Mouse (Mus musculus): ENCODE measurements around the gene Hoxc9.

Hoxc9 gene

DNA sequence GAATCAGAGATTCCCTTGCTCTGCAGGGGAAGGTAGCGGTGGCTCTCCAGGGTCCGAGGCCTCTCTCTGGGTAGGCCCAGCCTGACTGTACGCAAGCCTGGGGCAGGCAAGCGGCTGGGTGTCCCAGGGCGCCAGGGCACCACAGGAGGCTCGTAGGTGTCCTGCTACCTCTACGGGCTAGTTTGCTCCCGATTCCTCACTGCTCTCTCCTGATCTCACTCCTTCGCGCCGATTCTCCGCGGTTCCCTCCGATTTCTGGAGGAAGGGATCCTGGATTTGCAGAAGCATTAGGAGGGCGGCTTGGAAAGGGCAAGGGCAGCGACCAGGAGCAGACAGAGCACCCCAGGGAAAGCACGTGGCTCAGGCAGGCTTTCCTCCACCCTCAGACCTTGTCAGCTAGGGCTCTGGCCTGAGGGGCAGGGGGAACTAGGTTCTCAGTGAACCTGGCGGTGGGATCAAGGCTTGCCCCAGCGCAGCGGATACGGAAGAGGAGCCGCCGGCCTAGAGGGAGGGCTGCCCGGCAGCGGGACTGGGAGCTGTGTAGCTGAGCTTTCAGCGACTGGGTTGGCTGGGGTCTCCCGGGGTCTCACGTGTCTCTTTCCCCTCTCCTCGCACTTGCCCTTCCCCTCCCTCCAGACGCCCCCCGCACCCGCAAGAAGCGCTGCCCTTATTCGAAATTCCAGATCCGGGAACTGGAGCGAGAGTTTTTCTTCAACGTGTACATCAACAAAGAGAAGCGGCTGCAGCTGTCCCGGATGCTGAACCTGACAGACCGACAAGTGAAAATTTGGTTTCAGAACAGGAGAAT, 20.2 kb upstream of the Hoxc9 start:
- DNase-seq (ENCODE audit: low spot score in 2 of 2) = no peak

DNA sequence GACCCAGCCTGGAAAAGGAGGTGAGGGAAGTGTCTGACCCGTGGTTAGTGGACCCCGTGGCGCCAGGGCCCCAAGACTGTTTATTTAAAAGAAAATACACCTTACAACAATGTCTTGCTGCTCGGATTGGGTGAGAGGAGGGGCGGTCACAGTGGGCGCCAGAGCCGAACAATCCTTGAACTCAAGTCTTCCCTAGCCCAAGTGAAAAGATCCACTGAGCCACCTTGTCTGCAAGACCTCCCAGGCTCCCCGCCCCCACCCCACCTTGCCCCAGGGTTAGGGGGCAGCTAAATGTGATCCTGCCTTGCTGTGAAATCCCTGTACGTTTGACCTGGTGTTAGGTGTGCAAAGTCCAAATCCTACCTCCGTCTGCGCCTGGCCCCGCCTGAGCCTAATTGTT, 19.3 kb upstream of the Hoxc9 start:
- DNase-seq (ENCODE audit: low spot score in 2 of 2) = no peak

DNA sequence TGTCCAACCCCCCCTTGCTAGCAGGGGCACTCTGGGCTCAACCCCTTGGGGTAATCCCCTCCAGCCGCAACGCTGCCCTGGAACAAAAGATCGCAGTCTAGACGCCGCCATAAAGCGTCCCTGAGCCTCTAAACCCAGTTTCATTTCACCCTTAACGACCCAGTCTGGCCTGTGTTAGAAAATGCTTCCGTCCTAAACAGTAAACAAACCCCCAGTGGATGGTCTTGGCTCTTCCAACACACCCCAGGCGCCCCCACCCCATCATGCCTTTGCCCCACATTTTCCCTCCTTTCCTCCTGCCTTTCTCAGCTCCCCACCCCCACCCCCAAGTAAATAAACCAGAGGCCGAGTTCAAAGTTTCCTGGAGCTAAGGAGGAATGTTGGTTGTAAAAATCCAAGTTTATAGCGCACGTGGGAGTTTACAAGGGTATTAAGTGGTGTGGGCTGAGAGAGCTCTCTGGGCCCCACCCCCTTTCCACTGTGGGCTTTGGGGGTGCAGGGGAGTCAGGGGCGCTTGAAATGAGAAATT, 16.5 kb upstream of the Hoxc9 start:
- no peak for DNase-seq (ENCODE audit: low spot score in 2 of 2)

DNA sequence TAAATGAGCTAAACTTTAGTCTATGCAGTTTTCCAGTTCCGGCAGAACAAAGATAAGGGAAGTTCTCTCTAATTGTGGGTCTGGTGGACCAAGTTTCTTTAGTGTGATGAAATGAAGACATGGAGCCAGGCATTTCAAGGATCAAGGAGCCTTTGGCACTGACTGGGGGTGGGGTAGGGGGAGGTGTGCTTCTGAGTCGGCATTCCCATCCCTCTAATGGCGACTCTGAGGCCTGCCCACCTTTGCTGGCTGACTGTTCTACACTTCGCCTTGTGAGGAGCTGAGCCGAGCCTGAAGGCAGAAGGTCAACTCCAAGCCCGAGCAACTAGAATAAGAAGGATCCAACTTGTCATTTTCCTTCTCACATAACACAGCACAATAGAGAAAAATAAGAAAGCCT, 14.5 kb upstream of the Hoxc9 start:
- DNase-seq (ENCODE audit: low spot score in 2 of 2) = no peak

DNA sequence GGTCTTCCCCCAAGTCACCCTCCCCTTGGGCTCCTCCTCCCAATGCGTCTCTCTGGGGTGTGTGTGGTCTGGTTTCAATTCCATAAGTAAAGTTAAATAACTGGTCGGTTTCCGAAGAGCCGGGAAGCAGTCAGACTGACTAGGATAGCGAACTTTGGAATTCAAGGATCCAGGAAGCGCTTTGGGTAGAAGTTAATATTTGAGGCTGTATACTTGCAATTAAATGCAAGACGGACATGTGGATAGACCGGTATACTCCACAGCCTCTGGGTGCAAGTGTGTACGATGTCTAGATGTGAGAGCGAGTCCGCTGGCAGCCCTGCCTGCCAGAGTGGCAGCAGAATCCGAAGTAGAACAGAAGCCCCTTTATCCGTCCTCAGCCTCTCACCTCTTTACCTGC, 13.7 kb upstream of the Hoxc9 start:
- DNase-seq (ENCODE audit: low spot score in 2 of 2) = no peak

DNA sequence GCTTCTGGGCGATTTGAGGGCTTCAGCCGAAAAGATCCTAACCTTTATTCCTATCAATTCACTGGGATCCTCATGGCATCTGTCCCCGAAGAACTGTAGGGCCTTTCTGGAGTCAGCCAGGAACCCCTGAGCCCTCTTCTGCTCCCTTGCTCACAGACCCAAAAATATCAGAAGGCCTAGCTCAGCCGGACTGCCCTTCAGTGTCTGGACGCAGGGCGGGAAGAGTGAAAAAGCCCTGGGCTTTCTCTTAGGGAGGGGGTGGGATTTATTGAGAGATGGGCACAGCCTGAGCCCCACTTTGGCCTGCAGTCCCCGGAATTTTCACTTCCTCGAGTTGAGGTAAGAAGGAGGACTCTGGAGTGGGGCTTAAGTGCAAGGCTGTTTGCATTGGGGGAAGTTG, 13.0 kb upstream of the Hoxc9 start:
- no peak for DNase-seq (ENCODE audit: low spot score in 2 of 2)

DNA sequence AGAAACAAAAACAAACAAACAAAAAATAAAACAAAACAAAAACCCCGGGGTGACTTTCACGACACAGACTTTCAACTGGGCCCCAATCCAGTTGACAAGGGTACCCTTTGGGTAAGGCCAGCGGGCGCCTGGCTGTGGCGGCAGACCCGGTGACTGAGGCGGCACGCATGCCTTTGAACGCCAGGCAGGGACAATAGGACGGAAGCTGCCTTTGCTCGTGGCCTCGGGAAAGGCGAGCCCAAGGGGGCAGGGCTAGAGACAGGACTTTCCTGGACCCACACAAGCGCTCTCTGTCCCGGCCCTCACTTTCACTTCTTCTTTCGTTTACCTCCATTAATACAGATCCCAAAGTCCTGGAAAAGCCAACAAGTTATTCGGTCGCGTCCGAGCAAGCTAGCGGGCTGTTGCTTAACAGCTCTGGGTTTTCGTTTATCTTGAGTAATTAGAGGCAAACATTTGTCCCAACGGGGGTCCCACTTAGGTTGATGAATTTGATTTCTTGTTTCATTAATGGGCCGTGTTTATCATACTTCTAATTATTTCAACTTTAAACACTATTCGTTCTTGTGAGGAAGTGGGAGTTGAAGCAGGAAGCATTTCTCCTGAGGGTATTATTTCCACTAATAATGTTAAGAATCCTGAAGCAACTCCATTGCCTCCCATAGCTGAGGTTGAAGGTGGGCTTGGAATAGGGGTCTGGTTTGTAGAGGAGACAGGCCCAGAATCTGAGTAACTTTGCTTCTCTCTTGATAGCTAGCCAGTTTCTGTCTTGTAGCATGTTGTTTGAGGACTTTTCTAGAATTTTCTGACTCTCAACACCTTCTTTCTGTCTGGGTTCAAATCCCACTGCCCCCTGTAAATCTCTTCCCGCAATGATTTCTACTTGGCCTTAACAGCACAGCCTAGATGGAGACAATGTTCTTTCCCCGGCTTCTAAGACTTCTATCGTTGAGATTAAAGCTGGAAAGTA, 12.3 kb upstream of the Hoxc9 start:
- no peak for DNase-seq (ENCODE audit: low spot score in 2 of 2)

DNA sequence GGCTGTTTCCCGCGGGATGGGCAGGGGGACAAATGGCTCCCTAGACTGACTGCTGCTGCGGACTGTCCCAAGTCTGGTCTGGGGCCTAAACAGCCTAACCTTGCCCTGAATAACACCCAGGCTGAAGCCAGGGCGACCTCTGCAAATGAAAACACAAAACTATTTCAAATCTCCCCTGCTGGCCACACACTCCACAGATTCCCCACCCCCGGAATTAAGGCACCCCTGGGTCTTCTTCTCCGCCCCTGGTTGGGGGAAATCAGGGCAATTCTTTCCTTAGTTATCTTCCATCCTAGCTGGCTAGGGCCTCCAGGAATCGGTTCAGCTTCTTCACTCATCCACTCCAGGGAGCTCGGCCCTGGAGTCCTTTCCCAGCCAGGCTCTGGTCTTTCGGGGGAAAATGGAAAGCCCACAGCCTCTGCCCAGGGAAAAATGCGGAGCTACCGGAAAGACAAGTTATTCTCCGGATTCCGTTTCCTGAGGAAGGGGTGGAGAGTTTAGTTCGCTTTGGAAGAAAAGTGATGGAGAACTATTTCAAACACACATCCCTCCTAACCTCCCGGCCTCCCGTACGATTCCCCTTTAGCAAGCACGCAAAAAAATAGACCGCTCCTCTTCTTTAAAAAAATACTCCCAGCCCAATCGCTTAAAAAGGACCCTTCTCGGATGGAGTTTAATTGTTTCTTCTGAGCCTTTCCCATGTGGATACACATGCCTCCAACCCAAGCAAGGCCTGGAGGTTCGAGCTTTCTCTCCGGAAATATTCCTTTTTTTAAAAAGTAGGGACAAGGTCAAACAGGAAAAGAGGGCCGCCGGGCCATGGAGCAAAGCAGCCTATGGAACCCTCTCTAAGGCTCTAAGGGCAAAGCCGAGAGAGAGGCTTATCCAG, 11.0 kb upstream of the Hoxc9 start:
- no peak for DNase-seq (ENCODE audit: low spot score in 2 of 2)

DNA sequence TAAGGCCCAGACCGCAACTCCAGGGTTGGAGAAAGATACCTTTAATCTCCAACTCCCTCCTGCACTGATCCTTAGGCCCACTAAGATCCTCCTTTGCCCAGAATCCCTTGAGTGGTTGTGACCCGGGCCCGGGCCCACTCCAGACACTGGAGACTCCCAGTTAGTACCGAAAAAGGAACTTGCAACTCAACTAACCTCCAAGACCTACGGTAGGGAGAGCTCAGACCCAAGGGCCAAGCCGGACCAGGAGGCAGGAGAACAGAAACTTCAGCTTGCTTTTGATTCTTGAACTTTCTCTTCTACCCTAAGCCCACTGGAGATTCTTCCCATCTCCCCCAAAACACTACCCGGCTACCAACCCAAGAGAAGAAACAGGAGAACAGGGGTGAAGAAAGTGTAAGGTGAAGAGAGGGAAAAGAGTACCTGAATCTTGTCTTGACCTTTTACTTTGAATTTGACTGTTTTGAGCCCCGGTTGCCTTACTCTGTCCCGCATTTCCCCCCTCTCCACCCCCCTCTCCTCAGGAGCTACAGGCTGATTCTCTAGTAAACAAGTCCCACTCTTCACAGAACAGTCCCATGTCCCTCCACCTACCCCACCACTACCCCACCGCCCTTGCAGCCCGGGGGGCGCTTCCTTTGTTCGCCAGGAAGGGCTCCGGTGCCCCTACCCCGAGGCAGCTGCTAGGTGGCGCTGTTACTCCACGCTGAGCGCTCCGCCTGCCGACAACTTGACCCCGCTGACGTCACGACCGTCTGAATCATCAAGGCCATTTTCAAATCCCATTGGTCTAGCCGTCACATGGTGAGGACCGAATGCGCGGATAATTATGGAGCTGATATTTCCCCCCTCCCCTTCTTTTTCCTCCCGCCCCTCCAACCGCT, 10.1 kb upstream of the Hoxc9 start:
- no peak for DNase-seq (ENCODE audit: low spot score in 2 of 2)

DNA sequence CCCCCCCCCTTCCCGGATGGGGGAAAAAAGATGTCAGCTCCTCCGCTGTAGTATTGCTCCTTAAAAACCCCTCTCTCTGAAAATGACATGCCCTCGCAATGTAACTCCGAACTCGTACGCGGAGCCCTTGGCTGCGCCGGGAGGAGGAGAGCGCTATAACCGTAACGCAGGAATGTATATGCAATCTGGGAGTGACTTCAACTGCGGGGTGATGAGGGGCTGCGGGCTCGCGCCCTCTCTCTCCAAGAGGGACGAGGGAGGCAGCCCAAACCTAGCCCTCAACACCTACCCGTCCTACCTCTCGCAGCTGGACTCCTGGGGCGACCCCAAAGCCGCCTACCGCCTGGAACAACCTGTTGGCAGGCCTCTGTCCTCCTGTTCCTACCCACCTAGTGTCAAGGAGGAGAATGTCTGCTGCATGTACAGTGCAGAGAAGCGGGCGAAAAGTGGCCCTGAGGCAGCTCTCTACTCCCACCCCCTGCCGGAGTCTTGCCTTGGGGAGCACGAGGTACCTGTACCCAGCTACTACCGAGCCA, 9.4 kb upstream of the Hoxc9 start, which contains the start of gene Hoxc10:
Hoxc10 (plus strand) TSS at position 21 of the 536 bp plus-strand sequence.
- DNase-seq (ENCODE audit: low spot score in 2 of 2) = no peak

DNA sequence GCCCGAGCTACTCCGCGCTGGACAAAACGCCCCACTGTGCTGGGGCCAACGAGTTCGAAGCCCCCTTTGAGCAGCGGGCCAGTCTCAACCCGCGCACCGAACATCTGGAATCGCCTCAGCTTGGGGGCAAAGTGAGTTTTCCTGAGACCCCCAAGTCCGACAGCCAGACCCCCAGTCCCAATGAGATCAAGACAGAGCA, 9.0 kb upstream of the Hoxc9 start, which contains the start of gene Hoxc5:
Hoxc5 (plus strand) TSS at position 132 of the 199 bp plus-strand sequence.
- no peak for DNase-seq (ENCODE audit: low spot score in 2 of 2)

DNA sequence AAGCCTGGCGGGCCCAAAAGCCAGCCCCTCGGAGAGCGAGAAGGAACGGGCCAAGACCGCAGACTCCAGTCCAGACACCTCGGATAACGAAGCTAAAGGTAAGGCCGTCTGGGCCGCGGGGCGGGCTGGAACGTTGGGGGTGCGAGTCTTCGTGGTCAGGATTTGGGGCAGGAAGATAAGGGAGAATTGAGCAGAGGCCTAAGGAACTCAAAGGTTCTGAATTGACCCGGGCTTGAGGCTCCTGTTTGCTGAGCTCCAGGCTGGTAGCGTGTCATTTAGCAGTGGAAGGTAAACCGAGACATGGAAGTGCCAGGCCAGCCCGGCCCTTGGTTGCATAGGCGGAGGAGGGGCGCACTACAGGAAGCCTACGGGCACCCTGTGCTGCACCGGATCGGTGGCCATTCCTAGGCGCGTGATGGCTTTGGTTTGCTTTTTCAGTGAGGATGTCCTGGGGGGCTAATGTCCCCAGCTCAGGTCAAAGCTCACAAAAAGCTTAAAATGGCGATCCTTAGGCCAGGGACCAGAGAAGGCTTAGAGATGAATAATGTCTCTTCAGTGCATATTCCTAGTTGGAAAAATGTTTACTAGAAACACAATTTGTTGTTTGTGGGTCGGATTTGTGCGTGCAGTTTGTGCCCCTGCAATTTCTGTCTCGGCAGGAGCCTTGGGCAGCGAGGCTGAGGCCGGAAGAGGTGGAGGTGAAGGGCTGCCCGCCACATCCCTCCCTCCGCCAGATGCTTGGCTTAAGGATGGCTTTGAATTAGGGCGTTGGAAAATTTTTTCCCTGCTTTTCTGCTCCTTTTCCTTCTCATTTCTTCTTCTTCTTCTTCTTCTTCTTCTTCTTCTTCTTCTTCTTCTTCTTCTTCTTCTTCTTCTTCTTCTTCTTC, 8.5 kb upstream of the Hoxc9 start:
- no peak for DNase-seq (ENCODE audit: low spot score in 2 of 2)

DNA sequence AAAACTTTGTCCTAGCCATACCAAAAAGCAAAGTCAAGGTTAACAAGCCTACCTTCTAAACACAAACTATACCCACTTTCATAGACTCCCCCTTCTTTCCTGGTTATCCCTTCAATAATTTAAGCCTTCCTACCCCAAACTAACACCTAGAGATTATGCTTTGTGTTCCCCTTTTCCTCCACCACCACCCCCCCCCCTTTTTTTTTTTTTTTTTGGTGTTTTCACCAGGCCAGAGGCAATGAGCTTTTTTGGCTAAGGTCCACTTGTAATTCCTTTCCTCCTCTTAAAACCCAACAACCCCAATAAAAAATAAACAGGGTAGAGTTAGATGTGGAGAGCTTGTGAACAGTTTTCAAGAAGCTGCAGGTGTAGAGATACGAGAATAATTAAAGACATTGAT, 6.9 kb upstream of the Hoxc9 start:
- no peak for DNase-seq (ENCODE audit: low spot score in 2 of 2)

DNA sequence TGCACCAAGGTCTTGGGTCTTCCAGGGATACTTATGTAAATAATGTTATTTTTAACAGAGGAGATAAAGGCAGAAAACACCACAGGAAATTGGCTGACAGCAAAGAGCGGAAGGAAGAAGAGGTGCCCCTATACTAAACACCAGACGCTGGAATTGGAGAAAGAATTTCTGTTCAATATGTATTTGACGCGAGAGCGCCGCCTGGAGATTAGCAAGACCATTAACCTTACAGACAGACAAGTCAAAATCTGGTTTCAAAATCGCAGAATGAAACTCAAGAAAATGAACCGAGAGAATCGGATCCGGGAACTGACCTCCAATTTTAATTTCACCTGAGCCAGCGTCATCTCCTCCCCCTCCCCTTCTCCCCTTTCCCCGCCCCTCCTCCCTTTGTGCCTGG, 5.5 kb upstream of the Hoxc9 start:
- DNase-seq (ENCODE audit: low spot score in 2 of 2) = no peak

DNA sequence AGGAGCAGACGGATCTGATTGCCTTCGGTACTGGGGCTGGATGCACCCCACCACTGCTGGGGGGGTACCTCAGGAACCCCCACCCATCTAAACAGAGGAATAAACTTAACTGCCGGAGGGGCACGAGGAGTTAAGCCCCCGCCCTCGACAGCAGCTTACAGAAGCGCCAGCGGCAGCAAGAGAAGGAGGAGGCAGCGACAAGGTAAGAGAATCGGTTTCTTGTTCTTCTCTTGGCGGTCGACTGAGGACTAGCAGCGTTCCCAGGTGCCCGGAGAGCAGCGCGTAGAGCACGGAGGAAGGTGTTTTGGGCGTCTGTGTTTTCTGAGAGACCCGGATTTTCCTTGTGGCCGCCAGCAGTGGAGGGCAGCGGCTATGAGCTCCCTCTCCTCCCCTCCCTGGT, 4.0 kb upstream of the Hoxc9 start:
- DNase-seq (ENCODE audit: low spot score in 2 of 2) = no peak

DNA sequence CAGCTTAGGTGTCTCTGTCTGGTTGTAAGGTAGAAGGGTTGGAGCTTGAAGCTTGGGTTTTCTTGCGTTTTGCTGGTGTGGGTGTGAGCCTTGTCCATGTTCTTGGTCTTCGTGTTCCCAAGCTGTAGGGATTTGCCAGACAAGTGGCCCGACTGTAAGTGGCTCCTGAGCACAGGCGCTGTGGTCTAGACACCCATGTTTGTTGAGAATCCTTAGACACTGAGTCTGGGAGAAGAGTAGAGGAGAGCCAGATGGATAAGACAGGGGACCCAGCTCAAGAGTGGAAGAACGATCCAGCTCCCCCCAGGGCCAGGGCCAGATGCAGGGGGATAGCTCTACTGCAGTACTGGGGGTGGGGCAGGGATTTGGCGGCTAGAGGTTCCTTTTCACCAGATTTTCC, 3.5 kb upstream of the Hoxc9 start:
- no peak for DNase-seq (ENCODE audit: low spot score in 2 of 2)

DNA sequence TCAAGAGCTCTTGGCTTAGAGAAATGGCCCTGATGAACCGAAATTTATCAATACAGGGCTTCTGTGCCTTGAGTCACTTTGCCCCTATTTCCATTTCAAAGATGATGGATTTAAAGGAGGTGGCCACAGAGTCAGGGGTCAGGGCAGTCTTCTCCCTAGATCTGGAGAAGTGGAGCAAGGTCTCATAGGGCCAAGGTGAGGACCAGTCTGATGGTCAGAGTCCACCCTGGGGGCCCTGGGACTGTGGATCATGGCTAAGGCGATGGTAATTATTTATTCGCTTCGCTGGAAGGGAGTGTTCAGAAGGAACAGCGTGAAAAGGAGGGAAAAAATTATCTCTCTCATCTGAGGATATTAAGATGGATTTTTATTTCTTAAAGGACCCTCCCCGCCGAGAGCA, 1.2 kb upstream of the Hoxc9 start:
- no peak for DNase-seq (ENCODE audit: low spot score in 2 of 2)

DNA sequence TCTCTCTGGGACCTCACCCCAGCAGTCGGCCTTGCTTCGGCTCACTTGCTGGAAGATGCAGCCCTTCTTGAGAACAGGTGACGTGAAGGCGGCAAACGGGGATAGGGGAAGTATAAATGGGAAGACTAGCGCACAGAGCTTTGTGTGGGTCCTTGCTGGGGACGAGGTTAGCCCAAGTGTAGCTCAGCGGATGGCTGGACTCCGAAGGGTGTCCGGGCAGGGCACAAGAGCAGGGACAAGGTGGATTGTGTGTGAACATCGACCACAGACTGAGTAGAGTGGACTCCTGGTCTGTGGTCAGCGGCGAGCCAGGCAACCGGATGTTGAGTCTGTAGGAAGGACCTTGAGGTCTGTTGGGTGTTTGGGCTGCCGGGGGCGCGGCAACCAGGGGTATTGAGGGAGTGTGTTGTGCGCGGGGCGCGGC, 539 bp upstream of the Hoxc9 start:
- no peak for DNase-seq (ENCODE audit: low spot score in 2 of 2)

DNA sequence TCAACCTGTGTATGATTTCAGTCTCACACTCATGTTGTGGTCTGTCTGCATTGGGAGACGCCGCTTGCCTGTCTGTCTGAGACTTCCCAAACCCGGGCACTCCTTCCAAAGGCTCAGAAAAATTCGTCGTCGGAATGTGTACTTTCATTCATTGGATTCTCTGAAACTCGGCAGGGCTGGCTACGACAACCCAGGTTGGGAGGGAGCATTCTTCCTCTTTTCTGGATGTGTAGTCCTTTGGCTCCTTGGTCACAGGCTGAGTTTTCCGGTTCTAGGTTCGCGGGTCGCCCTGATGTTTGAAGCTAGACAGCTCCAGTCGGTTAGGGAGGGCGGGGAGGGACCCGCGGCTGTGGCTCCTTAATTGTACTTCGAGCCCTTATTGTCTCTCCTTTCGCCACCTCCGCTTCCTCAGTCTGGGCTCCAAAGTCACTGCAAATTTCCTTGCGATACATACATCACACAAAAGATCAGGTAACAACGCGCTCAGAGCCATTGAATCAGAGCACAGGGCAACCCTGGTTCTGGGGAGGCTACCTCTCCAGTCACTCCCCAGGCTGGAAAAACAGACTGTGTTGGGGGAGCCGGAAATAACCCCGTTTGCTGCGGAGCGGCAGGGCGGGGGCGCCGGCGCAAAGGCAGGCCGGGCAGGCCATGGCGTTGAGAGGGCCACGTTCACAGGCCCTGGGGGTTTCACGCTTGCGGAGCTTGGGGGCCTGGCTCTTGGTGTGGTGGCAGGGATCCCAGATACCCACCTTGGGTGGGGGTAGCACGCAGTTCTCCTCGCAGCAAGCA, 588 bp downstream of the Hoxc9 start:
- DNase-seq (ENCODE audit: low spot score in 2 of 2) = no peak

Measured in left cerebral cortex, adult 9 months (tissue).